Mouse (Mus musculus): ENCODE data around the gene Cacna2d3. TPM values are rescaled to one million over a fixed set of nuclear protein-coding genes. Genes with fewer than 3 reads are reported as not detected.

The Cacna2d3 gene
- polyA plus RNA-seq, 1 experiment from 2014 or later: 0.03 TPM

DNA sequence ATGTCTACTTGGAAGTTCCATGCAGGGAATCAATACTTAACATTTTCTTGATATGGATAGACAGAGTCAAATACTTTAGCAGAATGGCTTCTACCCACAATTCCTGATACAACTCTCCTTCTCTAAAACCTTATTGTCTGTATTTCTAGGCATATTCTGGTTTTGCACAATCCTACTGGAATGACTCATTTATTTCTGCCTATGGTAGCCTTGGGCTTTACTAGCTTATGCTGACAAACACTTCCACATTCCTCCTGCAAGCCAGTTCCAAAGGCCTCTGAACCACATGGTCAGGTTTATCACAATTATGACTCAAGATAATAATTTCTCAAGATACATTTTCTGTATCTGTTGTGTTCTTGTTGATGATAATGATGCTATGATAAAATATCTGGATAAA is 336.2 kb downstream of the Cacna2d3 start:
- no peaks in the 10 kb centered on the region for H3K27me3 ChIP-seq
- H3K9me3 ChIP-seq (replicated peaks): no peaks in the 10 kb centered on the region
- ATAC-seq (ENCODE audit: insufficient read depth): no peak
- no peak overlapping the region for H3K4me2 ChIP-seq
- no peak overlapping the region for H3K27ac ChIP-seq (replicated peaks)
- no peak overlapping the region for H3K9ac ChIP-seq
- no peaks in the 10 kb centered on the region for H3K4me1 ChIP-seq (replicated peaks)
- no peaks in the 10 kb centered on the region for H3K36me3 ChIP-seq (replicated peaks)
- no peak overlapping the region for H3K4me3 ChIP-seq (replicated peaks)

DNA sequence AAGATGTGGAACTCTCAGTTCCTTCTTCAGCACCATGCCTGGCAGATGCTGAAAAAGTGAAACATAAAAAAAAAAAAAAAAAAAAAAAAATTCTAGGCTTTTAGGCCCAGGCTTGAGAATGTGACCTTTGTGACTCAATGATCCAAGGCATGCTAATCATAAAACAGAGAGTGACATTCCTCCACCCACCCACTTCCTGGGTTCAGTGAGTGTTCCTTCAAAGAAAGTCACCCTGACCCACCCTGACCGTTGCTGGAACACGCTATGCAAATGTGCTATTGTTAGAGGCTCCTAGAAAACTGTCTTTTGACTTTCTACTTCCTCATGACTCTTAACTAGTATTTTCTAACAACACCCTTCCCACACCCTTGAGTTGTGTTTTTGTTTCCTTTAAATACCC is 338.9 kb downstream of the Cacna2d3 start:
- no peak for ATAC-seq (ENCODE audit: insufficient read depth)
- 62% methylated on average over 2 of the region's 2 CpGs for WGBS (ENCODE audit: insufficient replicate concordance)

DNA sequence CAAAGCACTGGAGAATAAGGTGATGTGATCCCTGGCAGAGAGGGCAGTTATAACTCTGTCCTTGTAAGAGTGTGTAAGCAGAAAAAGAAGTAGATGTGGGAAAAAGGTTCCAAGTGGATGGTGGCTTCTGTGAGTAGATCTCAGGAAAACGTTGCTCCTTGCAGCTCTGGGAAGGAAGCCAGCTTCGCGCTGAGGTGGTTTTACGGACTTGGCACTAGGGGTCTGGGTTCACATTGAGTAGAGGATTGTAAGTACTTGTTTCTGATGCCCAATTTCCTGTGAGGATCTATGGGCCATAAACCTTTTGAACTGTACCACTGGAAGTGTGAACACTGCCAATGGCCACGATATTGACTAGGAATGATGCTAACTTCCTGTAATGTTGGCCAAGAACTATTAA is 354.8 kb downstream of the Cacna2d3 start:
- H3K4me3 ChIP-seq (replicated peaks): no peak overlapping the region
- H3K27me3 ChIP-seq: no peaks in the 10 kb centered on the region
- no peak overlapping the region for H3K4me2 ChIP-seq
- WGBS (ENCODE audit: insufficient replicate concordance): 70% methylated on average over 5 of the region's 5 CpGs
- H3K27ac ChIP-seq (replicated peaks): no peak overlapping the region
- H3K9ac ChIP-seq: no peak overlapping the region
- no peaks in the 10 kb centered on the region for H3K36me3 ChIP-seq (replicated peaks)
- H3K4me1 ChIP-seq (replicated peaks): no peaks in the 10 kb centered on the region
- no peak for ATAC-seq (ENCODE audit: insufficient read depth)
- 0 out of 2 replicates have a peak, but pooled peaks cover 2% of the 10 kb centered on the region for H3K9me3 ChIP-seq (replicated peaks)

More for the DNA sequence above, 338.9 kb downstream of the Cacna2d3 start:
- Histone ChIP-seq H3K27me3 (no peaks in the 10 kb centered on the region), H3K4me3 (replicated peaks) (no peak overlapping the region), H3K9me3 (replicated peaks) (no peaks in the 10 kb centered on the region), H3K36me3 (replicated peaks) (no peaks in the 10 kb centered on the region), H3K4me2 (no peak overlapping the region), H3K9ac (no peak overlapping the region), H3K27ac (replicated peaks) (no peak overlapping the region), H3K4me1 (replicated peaks) (no peaks in the 10 kb centered on the region)

DNA sequence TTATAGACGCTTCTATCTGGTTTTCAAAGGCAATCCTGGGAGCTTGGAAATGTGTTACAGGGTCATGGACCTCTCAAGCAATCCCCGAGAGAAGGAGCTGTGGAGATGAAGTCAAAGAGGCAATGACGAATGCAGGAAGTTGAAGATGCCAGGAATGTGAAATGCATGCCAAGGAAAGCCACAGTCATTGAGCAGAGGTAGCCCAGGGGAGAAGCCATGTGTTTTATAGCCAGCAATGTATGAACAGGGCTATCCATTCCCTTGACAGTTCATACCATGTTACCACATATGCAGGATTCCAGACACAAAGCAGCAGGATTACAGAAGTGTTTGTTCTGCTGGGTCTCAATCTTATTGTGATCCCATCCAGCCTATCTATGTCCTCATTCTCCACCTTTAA is 359.2 kb downstream of the Cacna2d3 start:
- H3K9me3 ChIP-seq (replicated peaks): 0 out of 2 replicates have a peak, but pooled peaks cover 2% of the 10 kb centered on the region
- no peaks in the 10 kb centered on the region for H3K4me1 ChIP-seq (replicated peaks)
- H3K9ac ChIP-seq: no peak overlapping the region
- H3K4me3 ChIP-seq (replicated peaks): no peak overlapping the region
- 30% methylated on average over 3 of the region's 3 CpGs for WGBS (ENCODE audit: insufficient replicate concordance)
- no peak overlapping the region for H3K27ac ChIP-seq (replicated peaks)
- no peak overlapping the region for H3K4me2 ChIP-seq
- no peak for ATAC-seq (ENCODE audit: insufficient read depth)
- no peaks in the 10 kb centered on the region for H3K36me3 ChIP-seq (replicated peaks)
- no peaks in the 10 kb centered on the region for H3K27me3 ChIP-seq

DNA sequence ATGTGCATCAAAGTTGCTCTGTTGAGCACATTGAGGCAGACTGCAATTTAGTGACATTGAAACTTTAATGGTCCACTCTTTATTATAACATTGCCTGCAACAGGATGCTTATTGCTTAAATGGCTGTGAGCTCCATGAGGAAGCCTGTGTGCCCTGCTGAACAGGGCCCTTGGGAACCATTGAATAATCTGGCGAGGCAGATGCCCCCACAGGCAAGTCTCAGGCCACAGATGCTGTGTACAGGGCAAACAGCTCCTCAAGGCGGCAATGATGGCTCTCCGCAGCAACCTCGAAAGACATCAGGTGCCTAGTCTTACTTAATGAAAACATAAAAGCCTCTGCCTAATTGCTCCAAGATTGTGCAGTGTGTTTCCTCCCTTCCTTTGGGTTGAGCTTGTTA is 371.0 kb downstream of the Cacna2d3 start:
- H3K4me3 ChIP-seq (replicated peaks): no peak overlapping the region
- H3K27ac ChIP-seq (replicated peaks): no peak overlapping the region
- H3K36me3 ChIP-seq (replicated peaks): no peaks in the 10 kb centered on the region
- no peaks in the 10 kb centered on the region for H3K27me3 ChIP-seq
- 64% methylated on average over 4 of the region's 4 CpGs for WGBS (ENCODE audit: insufficient replicate concordance)
- no peaks in the 10 kb centered on the region for H3K4me1 ChIP-seq (replicated peaks)
- H3K4me2 ChIP-seq: no peak overlapping the region
- H3K9me3 ChIP-seq (replicated peaks): no peaks in the 10 kb centered on the region
- no peak overlapping the region for H3K9ac ChIP-seq
- no peak for ATAC-seq (ENCODE audit: insufficient read depth)

DNA sequence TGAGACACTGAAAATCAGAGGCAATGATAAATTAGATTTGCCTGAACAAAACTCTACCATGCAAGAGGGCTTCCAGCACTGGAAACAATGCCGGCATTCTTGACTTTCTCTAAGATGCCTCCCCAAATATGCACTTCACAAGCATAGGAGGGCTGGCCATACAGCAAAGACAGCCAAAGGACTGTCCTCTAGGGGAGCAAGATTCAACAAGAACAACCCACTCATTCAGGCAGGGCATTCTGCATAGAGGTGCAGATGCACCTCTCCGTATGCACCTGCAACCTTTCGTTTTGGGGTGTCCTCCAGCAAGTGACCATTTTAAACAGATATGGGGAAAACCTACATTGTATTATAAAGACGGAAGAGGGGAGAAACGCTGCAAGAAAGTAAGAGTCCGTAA is 380.1 kb downstream of the Cacna2d3 start:
- Histone ChIP-seq H3K9me3 (replicated peaks) (no peaks in the 10 kb centered on the region), H3K27ac (replicated peaks) (no peak overlapping the region), H3K4me1 (replicated peaks) (no peaks in the 10 kb centered on the region), H3K4me2 (no peak overlapping the region), H3K27me3 (no peaks in the 10 kb centered on the region), H3K9ac (no peak overlapping the region), H3K4me3 (replicated peaks) (no peak overlapping the region), H3K36me3 (replicated peaks) (no peaks in the 10 kb centered on the region)
- no peak for ATAC-seq (ENCODE audit: insufficient read depth)
- WGBS (ENCODE audit: insufficient replicate concordance): 70% methylated on average over 6 of the region's 6 CpGs

DNA sequence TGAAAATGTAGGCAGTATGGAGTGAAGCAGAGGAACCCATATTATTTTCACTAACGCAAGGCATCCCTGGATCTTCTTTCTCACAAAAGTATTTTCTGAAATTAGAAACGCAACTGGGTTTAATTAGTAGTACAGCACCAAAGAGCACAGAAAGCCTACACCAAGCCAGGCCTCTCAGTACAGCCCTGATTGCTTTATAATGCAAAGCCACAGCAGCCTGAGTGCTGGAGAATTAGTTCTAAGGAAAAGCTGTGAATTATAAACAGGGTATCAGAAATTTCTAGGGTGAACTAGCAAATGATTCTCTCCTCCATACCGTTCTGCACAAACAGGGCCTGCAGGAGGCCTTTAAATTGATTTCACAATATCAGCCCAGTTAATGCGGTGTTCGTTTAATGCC is 380.9 kb downstream of the Cacna2d3 start:
- Histone ChIP-seq H3K9ac (no peak overlapping the region), H3K36me3 (replicated peaks) (no peaks in the 10 kb centered on the region), H3K4me2 (no peak overlapping the region), H3K9me3 (replicated peaks) (no peaks in the 10 kb centered on the region), H3K4me3 (replicated peaks) (no peak overlapping the region), H3K4me1 (replicated peaks) (no peaks in the 10 kb centered on the region), H3K27ac (replicated peaks) (no peak overlapping the region), H3K27me3 (no peaks in the 10 kb centered on the region)
- no peak for ATAC-seq (ENCODE audit: insufficient read depth)
- 60% methylated on average over 5 of the region's 5 CpGs for WGBS (ENCODE audit: insufficient replicate concordance)

DNA sequence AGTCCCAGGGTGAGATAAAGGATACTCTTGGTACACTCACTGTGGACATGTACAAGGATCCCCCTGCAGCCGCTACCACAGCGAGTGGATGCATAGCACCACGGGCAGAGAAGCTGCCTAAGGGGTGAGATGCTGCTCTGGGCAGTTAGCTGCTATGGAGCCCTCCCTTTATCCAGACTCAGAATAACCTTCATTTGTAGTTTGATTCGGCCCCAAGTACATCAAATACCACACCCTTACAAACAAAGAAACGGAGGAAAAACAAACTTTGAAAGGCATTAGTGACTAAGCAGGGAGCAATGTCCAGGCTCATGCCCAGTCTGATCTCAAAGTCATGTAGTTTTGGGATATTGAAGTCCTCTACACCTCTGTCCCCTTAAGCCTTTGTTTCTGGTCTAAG is 386.8 kb downstream of the Cacna2d3 start:
- H3K4me3 ChIP-seq (replicated peaks): no peak overlapping the region
- no peaks in the 10 kb centered on the region for H3K27me3 ChIP-seq
- ATAC-seq (ENCODE audit: insufficient read depth): no peak
- H3K4me2 ChIP-seq: no peak overlapping the region
- H3K36me3 ChIP-seq (replicated peaks): no peaks in the 10 kb centered on the region
- H3K27ac ChIP-seq (replicated peaks): no peak overlapping the region
- H3K9ac ChIP-seq: no peak overlapping the region
- 53% methylated on average over 5 of the region's 5 CpGs for WGBS (ENCODE audit: insufficient replicate concordance)
- no peaks in the 10 kb centered on the region for H3K9me3 ChIP-seq (replicated peaks)
- H3K4me1 ChIP-seq (replicated peaks): no peaks in the 10 kb centered on the region

DNA sequence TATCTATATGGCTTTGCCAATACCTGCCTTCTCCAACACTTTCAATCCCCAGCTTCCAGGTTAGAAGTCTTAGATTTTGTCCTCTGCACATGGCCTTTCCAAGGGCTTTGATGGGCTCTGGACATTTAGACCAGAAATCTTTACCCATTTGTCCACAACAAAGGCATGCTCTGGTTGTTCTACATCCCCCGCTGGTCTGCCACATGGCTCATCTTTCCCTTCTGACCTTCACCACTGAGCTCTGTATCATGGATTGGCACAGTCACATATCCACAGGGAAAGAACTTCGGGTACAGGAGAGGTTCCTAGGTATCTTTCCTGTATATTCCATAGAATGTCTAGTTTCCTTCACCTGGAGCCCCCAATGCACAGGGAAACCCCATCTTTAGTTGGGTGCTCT is 387.4 kb downstream of the Cacna2d3 start:
- Histone ChIP-seq H3K9me3 (replicated peaks) (no peaks in the 10 kb centered on the region), H3K4me1 (replicated peaks) (no peaks in the 10 kb centered on the region), H3K4me3 (replicated peaks) (no peak overlapping the region), H3K4me2 (no peak overlapping the region), H3K27me3 (no peaks in the 10 kb centered on the region), H3K27ac (replicated peaks) (no peak overlapping the region), H3K9ac (no peak overlapping the region), H3K36me3 (replicated peaks) (no peaks in the 10 kb centered on the region)
- ATAC-seq (ENCODE audit: insufficient read depth): no peak
- 58% methylated on average over 2 of the region's 2 CpGs for WGBS (ENCODE audit: insufficient replicate concordance)

DNA sequence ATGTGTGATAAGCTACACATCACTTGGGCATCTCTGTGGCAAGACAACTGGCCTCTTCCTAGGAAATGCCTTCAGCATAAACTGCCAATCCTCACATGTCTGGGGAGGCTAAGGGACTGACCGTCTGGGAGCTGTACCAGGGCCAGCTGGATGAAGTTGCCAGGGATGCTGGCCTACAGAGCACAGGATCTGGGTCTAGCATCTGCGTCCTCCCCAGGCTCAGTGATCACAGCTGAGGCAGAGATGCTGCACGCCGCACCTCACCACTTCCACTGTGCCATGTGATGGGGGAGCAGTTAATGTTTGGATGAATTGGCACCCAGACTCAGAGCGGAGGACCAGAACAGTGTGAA is 397.3 kb downstream of the Cacna2d3 start:
- Histone ChIP-seq H3K27ac (replicated peaks) (no peak overlapping the region), H3K9ac (no peak overlapping the region), H3K36me3 (replicated peaks) (no peaks in the 10 kb centered on the region), H3K4me2 (no peak overlapping the region), H3K4me1 (replicated peaks) (no peaks in the 10 kb centered on the region), H3K27me3 (no peaks in the 10 kb centered on the region), H3K4me3 (replicated peaks) (no peak overlapping the region), H3K9me3 (replicated peaks) (no peaks in the 10 kb centered on the region)
- no peak for ATAC-seq (ENCODE audit: insufficient read depth)
- WGBS (ENCODE audit: insufficient replicate concordance): 55% methylated on average over 5 of the region's 5 CpGs

DNA sequence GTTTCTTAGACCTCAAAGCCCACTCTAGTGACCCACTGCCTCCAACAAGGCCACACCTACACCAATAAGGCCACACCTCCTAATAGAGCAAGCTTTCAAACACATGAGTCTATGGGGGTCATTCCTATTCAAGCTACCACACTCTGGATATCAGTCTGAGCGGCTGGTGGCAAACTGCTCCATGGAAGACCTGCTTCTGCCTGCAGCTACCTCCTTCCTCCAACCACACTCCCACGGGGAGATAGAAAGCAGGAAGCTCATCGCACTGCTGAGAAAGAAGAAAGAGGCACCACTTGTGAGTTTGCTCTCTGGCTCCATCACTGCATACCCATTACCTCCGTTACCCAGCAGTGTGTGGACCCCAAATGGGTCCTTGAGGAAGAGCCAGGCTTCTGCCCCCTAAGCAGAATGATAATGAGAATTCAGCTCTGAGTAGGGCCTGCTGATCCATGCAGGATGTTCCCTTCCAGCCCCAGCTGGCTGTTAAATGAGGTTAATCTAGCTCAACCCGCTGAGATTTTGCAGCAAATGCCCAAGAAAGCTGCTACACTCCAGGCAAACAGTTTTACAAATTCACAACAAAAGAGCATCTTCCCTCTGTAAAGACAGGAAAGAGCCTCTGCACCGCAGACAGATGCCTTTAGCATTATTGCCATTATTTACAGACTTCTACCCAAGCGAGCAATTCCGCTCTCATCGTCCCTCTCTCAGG is 397.8 kb downstream of the Cacna2d3 start:
- H3K4me1 ChIP-seq (replicated peaks): no peaks in the 10 kb centered on the region
- no peak overlapping the region for H3K27ac ChIP-seq (replicated peaks)
- no peak for ATAC-seq (ENCODE audit: insufficient read depth)
- no peaks in the 10 kb centered on the region for H3K9me3 ChIP-seq (replicated peaks)
- no peak overlapping the region for H3K9ac ChIP-seq
- no peaks in the 10 kb centered on the region for H3K27me3 ChIP-seq
- no peaks in the 10 kb centered on the region for H3K36me3 ChIP-seq (replicated peaks)
- 62% methylated on average over 9 of the region's 9 CpGs for WGBS (ENCODE audit: insufficient replicate concordance)
- no peak overlapping the region for H3K4me2 ChIP-seq
- H3K4me3 ChIP-seq (replicated peaks): no peak overlapping the region

DNA sequence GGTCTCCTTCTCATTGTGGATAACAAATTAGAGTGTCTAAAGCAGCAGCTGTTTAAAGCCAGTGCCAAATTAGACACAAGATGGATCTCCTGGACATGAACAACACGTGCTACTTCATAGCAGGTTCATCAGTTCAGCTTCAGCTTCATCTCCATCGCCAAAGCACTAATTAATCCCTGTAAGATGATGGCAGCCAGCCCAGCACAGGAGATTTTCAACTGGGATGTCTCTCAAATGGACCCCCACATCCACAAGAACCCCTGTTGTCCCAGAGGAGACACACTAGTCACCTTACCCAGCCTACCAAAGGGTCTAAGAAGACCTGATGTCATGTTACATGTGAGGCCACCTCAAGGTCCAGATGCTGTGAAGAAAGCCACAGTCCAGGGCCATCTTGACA is 408.2 kb downstream of the Cacna2d3 start:
- Histone ChIP-seq H3K4me3 (replicated peaks) (no peak overlapping the region), H3K4me2 (no peak overlapping the region), H3K4me1 (replicated peaks) (no peaks in the 10 kb centered on the region), H3K27ac (replicated peaks) (no peak overlapping the region), H3K27me3 (no peaks in the 10 kb centered on the region), H3K36me3 (replicated peaks) (no peaks in the 10 kb centered on the region), H3K9me3 (replicated peaks) (no peaks in the 10 kb centered on the region), H3K9ac (no peak overlapping the region)
- 63% methylated on average over 2 of the region's 2 CpGs for WGBS (ENCODE audit: insufficient replicate concordance)
- ATAC-seq (ENCODE audit: insufficient read depth): no peak

Data from liver, embryonic 15.5 days (tissue).